In the genomic region with DNA sequence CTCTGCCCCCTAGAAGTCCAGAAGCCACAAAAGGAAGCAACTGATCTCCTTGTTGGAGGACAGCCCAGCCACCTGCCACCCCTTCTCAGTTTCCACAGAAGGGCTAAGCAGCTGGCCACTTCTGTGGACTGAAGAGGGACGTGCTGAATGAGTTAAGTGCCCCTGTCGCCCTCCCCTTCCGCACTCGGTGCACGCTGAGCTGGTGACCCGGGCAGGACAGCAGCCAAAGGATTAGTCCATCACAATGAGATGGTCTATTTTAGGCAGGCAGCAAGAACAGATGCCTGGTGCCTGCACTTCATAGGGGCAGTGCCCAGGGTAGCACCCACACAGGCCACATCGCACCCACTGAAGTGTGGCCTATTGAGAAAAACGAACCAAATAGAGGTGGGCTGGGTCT, we compare ENCODE assay signal across 8 mouse cellular contexts. TPM values are rescaled to one million over a fixed set of nuclear protein-coding genes. Genes with fewer than 3 reads are reported as not detected.
DNase-seq lines count a peak whose midpoint lies in the region.

No protein-coding gene starts in this region.

- peak; percentile 4 for DNase-seq in cerebellum, adult 11 months
- no peak for DNase-seq in cerebellum, adult 8-10 months
- DNase-seq in right cerebral cortex, postnatal 4 days: peak; percentile 8
- no peak for DNase-seq in right cerebral cortex, postnatal 25 days
- peak; percentile 38 for DNase-seq in heart, postnatal 25 days (ENCODE audit: low spot score)
- DNase-seq in urinary bladder, postnatal 25 days (ENCODE audit: low spot score): no peak
- DNase-seq in thymus, postnatal 4 days: no peak
- DNase-seq in c-Kit-positive CD71-positive TER-119-positive erythroid progenitor cells, embryonic 14.5 days (ENCODE audit: low spot score): no peak

- intact Hi-C loops in heart, postnatal 25 days (cut with DNase I): no loop called here

RNA-seq across cellular contexts. Expression of a gene that starts 32.8 kb away (rescaled TPM):
- total RNA-seq in heart, postnatal 25 days (2021): not detected

Comparison
In these comparisons a context has a peak if more than half of its experiments do, and no peak if none do; other contexts are left out.
1. DNase-seq: peak in cerebellum, adult 11 months (single experiment), right cerebral cortex, postnatal 4 days (single experiment) and heart, postnatal 25 days (single experiment); none in cerebellum, adult 8-10 months (single experiment), right cerebral cortex, postnatal 25 days (single experiment), urinary bladder, postnatal 25 days (single experiment), thymus, postnatal 4 days (single experiment) and c-Kit-positive CD71-positive TER-119-positive erythroid progenitor cells, embryonic 14.5 days (single experiment).